Mouse (Mus musculus) urinary bladder, adult 18-20 months (tissue): ENCODE data around the gene E430018J23Rik.
"Not testable (repeated sequence)": the region's sequence is repeated elsewhere in the genome, so short reads cannot be mapped to it uniquely, and the experiment has no call there.

Experiments
- DNase-seq, 2 experiments: peaks; one replicate each; pipeline ENCODE4 v3.0.0; 2022; ENCODE audit warnings: low spot score in 2 of 2, mixed read lengths in 2 of 2

Gene E430018J23Rik

GRCm38 (mm10) chr7:127393157-127393943, at the start of gene E430018J23Rik:
Gene E430018J23Rik, minus strand, starts transcription at chr7:127393629.
- peak; percentile 89 to 96 for DNase-seq

- DNase-seq: no peak
Measured at GRCm38 (mm10) chr7:127437724-127438123, 44.3 kb upstream of the E430018J23Rik start.

- DNase-seq: no peak
Measured at GRCm38 (mm10) chr7:127435206-127435605, 41.8 kb upstream of the E430018J23Rik start.

- no peak for DNase-seq
Measured at GRCm38 (mm10) chr7:127426354-127426753, 32.9 kb upstream of the E430018J23Rik start.

- DNase-seq: no peak
Measured at GRCm38 (mm10) chr7:127425911-127426310, 32.5 kb upstream of the E430018J23Rik start.

GRCm38 (mm10) chr7:127425291-127425690, 31.9 kb upstream of the E430018J23Rik start:
- DNase-seq: no peak

- no peak for DNase-seq
Measured at GRCm38 (mm10) chr7:127422247-127422646, 28.8 kb upstream of the E430018J23Rik start.

- DNase-seq: peak; percentile 91 to 97
Measured at GRCm38 (mm10) chr7:127421388-127422191, 28.2 kb upstream of the E430018J23Rik start, which contains the start of gene Zfp688. Gene Zfp688, minus strand, starts transcription at chr7:127422068.

- no peak for DNase-seq
Measured at GRCm38 (mm10) chr7:127411418-127411817, 18.0 kb upstream of the E430018J23Rik start.

GRCm38 (mm10) chr7:127406002-127406987, 12.9 kb upstream of the E430018J23Rik start, which contains the start of gene Zfp764:
Gene Zfp764, minus strand, starts transcription at chr7:127406822.
- DNase-seq: peak; percentile 78 to 86

- not testable (repeated sequence) for DNase-seq
Measured at GRCm38 (mm10) chr7:127404101-127404500, 10.7 kb upstream of the E430018J23Rik start.

- no peak for DNase-seq
Measured at GRCm38 (mm10) chr7:127402980-127403379, 9.6 kb upstream of the E430018J23Rik start.

GRCm38 (mm10) chr7:127400355-127400754, 6.9 kb upstream of the E430018J23Rik start:
- DNase-seq: no peak

- no peak for DNase-seq
Measured at GRCm38 (mm10) chr7:127393944-127394333, 510 bp upstream of the E430018J23Rik start.

GRCm38 (mm10) chr7:127392251-127392824, 1.1 kb downstream of the E430018J23Rik start:
- DNase-seq: no peak

GRCm38 (mm10) chr7:127391538-127391937, 1.9 kb downstream of the E430018J23Rik start:
- no peak for DNase-seq

- DNase-seq: no peak
Measured at GRCm38 (mm10) chr7:127390306-127390705, 3.1 kb downstream of the E430018J23Rik start.

GRCm38 (mm10) chr7:127388201-127388600, 5.2 kb downstream of the E430018J23Rik start:
- not testable (repeated sequence) for DNase-seq

- DNase-seq: peak; percentile 84 to 87
Measured at GRCm38 (mm10) chr7:127386641-127387392, 6.6 kb downstream of the E430018J23Rik start, which contains the start of gene 9130019O22Rik. Gene 9130019O22Rik, minus strand, starts transcription at chr7:127387166.

- DNase-seq: not testable (repeated sequence)
Measured at GRCm38 (mm10) chr7:127385560-127385959, 7.9 kb downstream of the E430018J23Rik start.
